Mouse (Mus musculus): ENCODE results near the gene Ccdc92. TPM values are rescaled to one million over a fixed set of nuclear protein-coding genes. Genes with fewer than 3 reads are reported as not detected.

Ccdc92 gene
- total RNA-seq (2014; rRNA removed) = 43.2 and 48.5 TPM in 2 replicates
- polyA plus RNA-seq (2015; fragmentation: Nextera tagmentation; extraction: Ambion mirVana) = 43.7 and 49.4 TPM in 2 replicates

DNA sequence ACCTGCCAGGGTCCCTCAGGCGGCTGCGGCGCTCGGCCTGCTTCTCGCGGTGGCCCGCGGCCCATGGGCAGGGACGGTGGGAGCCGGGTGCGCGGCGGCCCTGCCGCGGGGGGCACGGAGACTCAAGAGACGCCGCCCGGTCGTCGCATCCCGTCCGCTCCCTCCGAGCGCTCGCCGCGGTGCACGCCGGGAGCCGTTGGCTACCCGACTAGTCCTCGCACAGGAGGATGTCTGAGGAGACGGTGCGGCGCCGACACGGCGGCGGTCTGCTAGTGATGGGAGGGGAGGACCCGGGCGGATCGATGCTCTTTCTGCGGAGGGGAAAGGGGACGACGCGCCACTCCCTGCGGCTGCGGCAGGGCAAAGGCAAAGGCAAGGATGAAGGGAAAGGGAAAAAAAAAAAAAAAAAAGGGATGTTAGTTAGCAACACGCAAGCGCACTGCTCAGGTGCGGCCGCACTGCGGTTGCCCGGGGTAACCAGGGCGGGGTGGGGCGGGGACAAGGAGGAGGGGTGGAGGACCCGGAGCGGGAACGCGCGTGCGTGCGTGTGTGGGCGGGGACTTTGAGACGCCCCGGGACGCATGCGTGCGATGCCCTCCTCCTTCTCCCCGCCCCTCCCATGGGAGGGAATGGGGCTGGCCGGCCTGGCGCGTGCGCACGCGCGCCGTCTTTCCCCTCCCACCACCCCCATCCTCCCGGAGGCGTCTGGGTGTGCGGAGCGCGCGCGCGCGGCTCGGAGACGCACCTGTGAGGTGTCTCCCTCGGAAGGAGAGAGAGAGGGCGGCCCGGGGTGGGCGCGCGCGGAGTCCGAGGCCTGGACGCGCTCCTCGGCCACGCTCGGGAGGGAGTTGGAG is at the start of gene Ccdc92, which contains the start of gene Zfp664:
TSS of gene Ccdc92 (minus strand) at position 412 of the 854 bp plus-strand sequence.
TSS of gene Zfp664 (plus strand) at position 679 of the 854 bp plus-strand sequence.
- Histone ChIP-seq H3K27me3 (ENCODE audit: insufficient read depth, low read length) (no peaks in the 10 kb centered on the region), H3K4me2 (ENCODE audit: low read depth, low read length) (peak within 1 kb of the TSS; percentile 90), H3K27ac (peak within 1 kb of the TSS; percentile 92), H3K4me1 (ENCODE audit: insufficient read depth, low read length) (peaks cover 6% of the 10 kb centered on the region), H3K4me3 (ENCODE audit: low read length) (peak within 1 kb of the TSS; percentile 98), H3K36me3 (ENCODE audit: insufficient read depth, low read length) (no peaks in the 10 kb centered on the region), H3K9ac (replicated peaks; ENCODE audit: low read length) (peak within 1 kb of the TSS; percentile 88), H3K9me3 (ENCODE audit: low read length) (no peaks in the 10 kb centered on the region)
- no peak for TF ChIP-seq CTCF (IDR thresholded peaks at IDR 0.05; ENCODE audit: low read depth)
- DNase-seq (ENCODE audit: low spot score) (peak; percentile 100), ATAC-seq (peak; percentile 97)
- WGBS = under 1% methylated on average over 88 of the region's 103 CpGs

DNA sequence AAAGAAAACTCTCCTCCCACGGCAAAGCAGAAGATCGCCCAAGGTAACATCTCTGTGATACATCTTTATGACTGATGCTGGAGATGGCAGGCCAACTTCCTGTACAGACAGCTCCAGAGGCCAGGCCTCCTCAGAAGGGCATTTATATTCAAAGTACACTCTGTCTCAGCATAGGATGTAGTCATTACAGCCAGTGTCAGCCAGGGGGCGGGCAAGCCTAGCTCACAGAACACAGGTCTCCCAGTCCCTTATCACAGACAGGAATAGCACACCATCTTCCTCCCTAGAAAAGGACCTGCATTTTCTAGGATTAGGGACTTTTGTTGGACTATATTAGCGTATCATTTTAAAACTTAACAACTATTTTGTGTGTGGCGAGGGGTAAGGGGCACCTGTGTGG is 46.6 kb upstream of the Ccdc92 start:
- no peaks in the 10 kb centered on the region for H3K36me3 ChIP-seq (ENCODE audit: insufficient read depth, low read length)
- H3K4me1 ChIP-seq (ENCODE audit: insufficient read depth, low read length) = no peaks in the 10 kb centered on the region
- DNase-seq (ENCODE audit: low spot score) (peak; percentile 91), ATAC-seq (peak; percentile 87)
- no peak overlapping the region for H3K4me3 ChIP-seq (ENCODE audit: low read length)
- no peak overlapping the region; the same call in 1 of the 2 replicates for H3K9ac ChIP-seq (replicated peaks; ENCODE audit: low read length)
- no peak overlapping the region for H3K4me2 ChIP-seq (ENCODE audit: low read depth, low read length)
- TF ChIP-seq CTCF (IDR thresholded peaks at IDR 0.05; ENCODE audit: low read depth) = peak; percentile 99
- no peak overlapping the region for H3K27ac ChIP-seq
- 25% methylated on average over 5 of the region's 5 CpGs for WGBS
- no peaks in the 10 kb centered on the region for H3K27me3 ChIP-seq (ENCODE audit: insufficient read depth, low read length)
- H3K9me3 ChIP-seq (ENCODE audit: low read length) = no peaks in the 10 kb centered on the region

DNA sequence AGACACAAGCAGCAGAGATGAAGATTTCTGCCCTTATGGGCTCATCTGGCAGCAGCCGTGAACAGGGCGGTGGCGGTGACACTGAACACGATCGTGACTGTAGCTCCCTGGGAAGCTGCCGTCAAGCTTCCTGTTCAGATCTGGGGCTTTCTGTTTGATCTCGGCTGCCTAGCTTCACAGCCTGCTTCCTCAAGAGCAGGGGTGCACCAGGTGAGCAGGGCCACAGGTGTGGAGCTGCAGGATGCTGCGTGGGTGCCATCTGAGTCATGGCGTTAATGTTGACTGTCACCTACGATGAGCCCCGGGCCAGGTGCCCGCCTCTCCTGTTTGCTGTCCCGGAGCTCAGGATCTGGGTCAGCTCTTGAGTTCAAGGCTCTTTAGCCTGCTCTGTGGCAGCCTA is 44.7 kb upstream of the Ccdc92 start:
- TF ChIP-seq CTCF (IDR thresholded peaks at IDR 0.05; ENCODE audit: low read depth) = no peak
- DNase-seq (ENCODE audit: low spot score) = no peak
- 74% methylated on average over 13 of the region's 13 CpGs for WGBS

DNA sequence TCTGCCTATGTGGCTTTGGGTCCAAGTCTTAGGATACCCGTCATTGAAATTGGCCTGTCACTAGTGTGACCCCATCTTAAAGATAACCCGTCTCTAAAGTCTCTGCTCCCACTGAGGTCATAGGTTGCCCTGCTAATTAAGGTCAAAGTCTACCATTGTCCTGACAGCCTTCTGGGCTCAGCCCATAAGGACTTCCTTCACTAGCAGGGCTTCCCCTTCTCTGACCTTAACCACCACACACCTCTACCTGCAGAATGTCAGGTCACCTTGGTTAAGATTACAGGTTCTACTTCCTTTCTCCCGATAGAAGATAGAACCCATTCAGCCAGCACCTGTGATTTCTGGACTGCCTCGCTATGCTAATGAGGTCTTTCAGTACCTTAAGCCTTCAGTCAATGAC is 41.6 kb upstream of the Ccdc92 start:
- H3K36me3 ChIP-seq (ENCODE audit: insufficient read depth, low read length) = no peaks in the 10 kb centered on the region
- no peak overlapping the region for H3K4me2 ChIP-seq (ENCODE audit: low read depth, low read length)
- DNase-seq (ENCODE audit: low spot score) (no peak), ATAC-seq (no peak)
- no peaks in the 10 kb centered on the region for H3K4me1 ChIP-seq (ENCODE audit: insufficient read depth, low read length)
- no peak overlapping the region for H3K9ac ChIP-seq (replicated peaks; ENCODE audit: low read length)
- H3K27me3 ChIP-seq (ENCODE audit: insufficient read depth, low read length) = no peaks in the 10 kb centered on the region
- no peak for TF ChIP-seq CTCF (IDR thresholded peaks at IDR 0.05; ENCODE audit: low read depth)
- H3K9me3 ChIP-seq (ENCODE audit: low read length) = no peaks in the 10 kb centered on the region
- 87% methylated on average over 4 of the region's 4 CpGs for WGBS
- H3K27ac ChIP-seq = no peak overlapping the region
- H3K4me3 ChIP-seq (ENCODE audit: low read length) = no peak overlapping the region

More for the DNA sequence above, 44.7 kb upstream of the Ccdc92 start:
- no peak for ATAC-seq
- H3K27me3 ChIP-seq (ENCODE audit: insufficient read depth, low read length) = no peaks in the 10 kb centered on the region
- no peak overlapping the region for H3K4me2 ChIP-seq (ENCODE audit: low read depth, low read length)
- H3K9ac ChIP-seq (replicated peaks; ENCODE audit: low read length) = no peak overlapping the region
- no peaks in the 10 kb centered on the region for H3K36me3 ChIP-seq (ENCODE audit: insufficient read depth, low read length)
- H3K27ac ChIP-seq = no peak overlapping the region
- no peaks in the 10 kb centered on the region for H3K9me3 ChIP-seq (ENCODE audit: low read length)
- no peak overlapping the region for H3K4me3 ChIP-seq (ENCODE audit: low read length)
- no peaks in the 10 kb centered on the region for H3K4me1 ChIP-seq (ENCODE audit: insufficient read depth, low read length)

DNA sequence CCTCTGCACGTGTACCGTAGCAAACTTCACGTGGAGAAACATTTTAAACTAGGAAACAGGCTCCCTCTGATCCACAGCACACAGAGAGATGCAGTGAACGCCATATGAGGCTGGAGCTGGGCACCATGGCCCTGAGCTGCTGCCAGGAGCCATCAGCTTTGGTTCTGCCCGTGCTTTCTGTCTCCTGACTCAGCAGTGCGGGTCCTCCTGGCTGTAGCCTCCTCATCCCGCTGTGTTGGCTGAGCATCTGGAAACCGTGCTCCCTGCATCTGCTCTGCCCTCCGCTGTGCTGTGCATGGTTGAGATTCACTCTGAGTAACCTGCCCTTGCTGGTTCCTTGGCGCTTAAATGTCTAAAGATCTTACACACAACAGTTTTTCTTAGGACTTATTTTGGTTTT is 40.0 kb upstream of the Ccdc92 start:
- WGBS = 48% methylated on average over 10 of the region's 10 CpGs
- no peak overlapping the region for H3K4me2 ChIP-seq (ENCODE audit: low read depth, low read length)
- no peaks in the 10 kb centered on the region for H3K9me3 ChIP-seq (ENCODE audit: low read length)
- no peak overlapping the region for H3K9ac ChIP-seq (replicated peaks; ENCODE audit: low read length)
- no peaks in the 10 kb centered on the region for H3K4me1 ChIP-seq (ENCODE audit: insufficient read depth, low read length)
- TF ChIP-seq CTCF (IDR thresholded peaks at IDR 0.05; ENCODE audit: low read depth) = no peak
- H3K36me3 ChIP-seq (ENCODE audit: insufficient read depth, low read length) = no peaks in the 10 kb centered on the region
- H3K4me3 ChIP-seq (ENCODE audit: low read length) = no peak overlapping the region
- ATAC-seq = peak; percentile 53; the same call in 1 of the 2 replicates
- DNase-seq (ENCODE audit: low spot score) = peak; percentile 68
- H3K27me3 ChIP-seq (ENCODE audit: insufficient read depth, low read length) = no peaks in the 10 kb centered on the region
- H3K27ac ChIP-seq = peak overlapping the region; percentile 41; the same call in 1 of the 2 replicates

DNA sequence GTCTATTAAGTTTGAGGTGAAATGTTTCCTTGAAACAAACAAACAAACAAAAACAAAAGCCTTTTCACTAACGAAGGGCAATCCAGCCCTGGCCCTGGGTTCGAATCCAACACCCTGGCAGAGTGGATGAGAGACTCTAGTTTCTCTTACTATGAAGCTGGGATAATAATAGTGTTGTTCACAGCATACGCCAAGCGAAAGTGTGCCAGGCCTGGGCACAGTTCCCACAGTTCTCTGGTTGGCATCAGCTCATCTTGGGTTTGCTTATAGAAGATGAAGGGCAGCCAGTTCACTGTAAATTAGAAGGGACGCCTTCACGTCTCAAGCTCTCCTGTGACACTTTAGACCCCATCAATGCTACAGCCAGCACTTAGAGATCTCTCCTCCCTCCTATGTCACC is 39.5 kb upstream of the Ccdc92 start:
- Histone ChIP-seq H3K4me1 (ENCODE audit: insufficient read depth, low read length) (no peaks in the 10 kb centered on the region), H3K4me2 (ENCODE audit: low read depth, low read length) (no peak overlapping the region), H3K27me3 (ENCODE audit: insufficient read depth, low read length) (no peaks in the 10 kb centered on the region), H3K36me3 (ENCODE audit: insufficient read depth, low read length) (no peaks in the 10 kb centered on the region), H3K4me3 (ENCODE audit: low read length) (no peak overlapping the region), H3K9ac (replicated peaks; ENCODE audit: low read length) (no peak overlapping the region), H3K27ac (peak overlapping the region; percentile 41; the same call in 1 of the 2 replicates), H3K9me3 (ENCODE audit: low read length) (no peaks in the 10 kb centered on the region)
- DNase-seq (ENCODE audit: low spot score) (peak; percentile 76), ATAC-seq (no peak)
- no peak for TF ChIP-seq CTCF (IDR thresholded peaks at IDR 0.05; ENCODE audit: low read depth)
- WGBS = 49% methylated on average over 6 of the region's 6 CpGs
